Mouse (Mus musculus) E14TG2a.4 (cell line): ENCODE results near the gene Gba.

ENCODE experiments used
- CTCF ChIP-seq: conservative IDR thresholded peaks from 2 replicates; pipeline ENCODE4 v1.5.1; 2014; ENCODE audit warnings: low read length
- NANOG ChIP-seq: IDR thresholded peaks from 2 replicates; pipeline ENCODE4 v1.6.1; 2014; ENCODE audit warnings: borderline replicate concordance, low read length, mixed read lengths

DNA sequence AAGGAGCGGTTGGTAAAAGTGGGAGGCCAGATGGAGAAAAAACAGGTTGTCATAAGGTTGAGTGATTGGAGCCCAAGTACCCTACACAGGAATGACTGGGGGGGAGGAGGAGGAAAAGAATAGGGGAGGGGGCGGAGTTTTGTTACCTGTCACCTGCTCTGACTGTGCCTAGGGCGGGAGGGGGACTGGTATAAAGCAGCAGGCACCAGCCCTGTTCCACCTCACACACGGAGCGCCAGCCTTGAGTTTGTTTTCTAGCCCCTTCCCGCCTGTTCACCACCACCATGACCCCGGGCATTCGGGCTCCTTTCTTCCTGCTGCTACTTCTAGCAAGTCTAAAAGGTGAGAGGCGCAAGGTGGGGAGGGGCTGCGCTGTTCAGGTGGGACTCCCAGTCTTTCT is 26.1 kb downstream of the Gba start, which contains the start of gene Muc1:
- no peak for TF ChIP-seq CTCF
- TF ChIP-seq NANOG, result no peak
